Mouse (Mus musculus) embryonic fibroblast, embryonic 13.5 days (primary cell): ENCODE results near the gene Tada1.

ENCODE experiments used
- CTCF ChIP-seq: IDR thresholded peaks from 2 replicates; pipeline ENCODE4 v1.5.1; 2011; ENCODE audit warnings: mild to moderate bottlenecking, control low read depth, low read length, moderate library complexity, borderline replicate concordance; ENCODE audit not compliant: insufficient read depth
- POLR2A ChIP-seq: IDR thresholded peaks from 2 replicates; pipeline ENCODE4 v1.6.1; 2011; ENCODE audit warnings: low read depth, mild to moderate bottlenecking, control low read depth, low read length, moderate library complexity

GRCm38 (mm10) chr1:166381336-166381735 is 2.4 kb downstream of the Tada1 start:
- no peak for TF ChIP-seq POLR2A
- TF ChIP-seq CTCF = no peak
